Mouse (Mus musculus) heart, postnatal 0 days (tissue): ENCODE measurements around the gene Wdr66. TPM values are rescaled to one million over a fixed set of nuclear protein-coding genes. Genes with fewer than 3 reads are reported as not detected.
A peak's percentile ranks its signal among the peaks of the same experiment; 100 is the strongest.

Experiments used
- ATAC-seq: fragments of 200-750 bp; cut with Nextera tagmentation; 2 replicates; pipeline ENCODE4 v1.8.0; 2017; ENCODE audit warnings: low read depth, moderate number of reproducible peaks, moderate library complexity; ENCODE audit not compliant: insufficient read depth
- DNase-seq: peaks from one replicate; pipeline ENCODE4 v3.0.0-alpha.2; 2016; ENCODE audit warnings: low spot score
- H3K27ac ChIP-seq: fragments of 300-500 bp; sonication (generic); 2 replicates; pipeline ENCODE4 v1.5.1; 2014; ENCODE audit warnings: low read depth, mild to moderate bottlenecking
- H3K27me3 ChIP-seq: fragments of 300-500 bp; sonication (generic); 2 replicates; pipeline ENCODE4 v1.6.1; 2014; ENCODE audit warnings: low read length, mixed read lengths; ENCODE audit not compliant: control insufficient read depth, insufficient read depth
- H3K36me3 ChIP-seq: fragments of 300-500 bp; sonication (generic); replicated peaks from 2 replicates; pipeline ENCODE4 v1.6.1; 2014; ENCODE audit warnings: low read length, mixed read lengths; ENCODE audit not compliant: control insufficient read depth, insufficient read depth
- H3K4me1 ChIP-seq: fragments of 300-500 bp; sonication (generic); 2 replicates; pipeline ENCODE4 v1.6.1; 2014; ENCODE audit warnings: antibody characterized with exemption; ENCODE audit not compliant: control insufficient read depth, insufficient read depth
- H3K4me2 ChIP-seq: fragments of 300-500 bp; sonication (generic); 2 replicates; pipeline ENCODE4 v1.6.1; 2014; ENCODE audit warnings: low read depth, mild to moderate bottlenecking, low read length, moderate library complexity
- H3K4me3 ChIP-seq: fragments of 300-500 bp; sonication (generic); 2 replicates; pipeline ENCODE4 v1.5.1; 2014; ENCODE audit warnings: low read depth, low read length
- H3K9ac ChIP-seq: fragments of 300-500 bp; sonication (generic); replicated peaks from 2 replicates; pipeline ENCODE4 v1.6.1; 2014; ENCODE audit warnings: low read depth, low read length, mixed read lengths
- H3K9me3 ChIP-seq: fragments of 300-500 bp; sonication (generic); replicated peaks from 2 replicates; pipeline ENCODE4 v1.6.1; 2016; ENCODE audit warnings: low read length; ENCODE audit not compliant: control insufficient read depth
- CTCF ChIP-seq: IDR thresholded peaks from 2 replicates; pipeline ENCODE4 v1.5.1; 2016; ENCODE audit warnings: antibody characterized with exemption, control low read depth, low read depth
- EP300 ChIP-seq: IDR thresholded peaks from 2 replicates; pipeline ENCODE4 v1.6.1; 2016; ENCODE audit warnings: antibody characterized with exemption, low read depth
- WGBS: fragments of 180-500 bp; shearing (Covaris S2); extraction: QIAGEN DNeasy Blood & Tissue Kit; methylation state at CpG from one replicate; pipeline ENCODE4 v1.1.7; 2014; 5-methylcytosine and 5-hydroxymethylcytosine counted together
- polyA plus RNA-seq: library from polyadenylated mRNA; unstranded; fragments of >200 nt; fragmentation: Nextera tagmentation; extraction: Ambion mirVana; gene quantifications from 2 replicates; pipeline ENCODE4 v1.2.1, GENCODE M21; 2015
- total RNA-seq: library from RNA; depleted of rRNA; stranded (reverse); fragments of >200 nt; gene quantifications from 2 replicates; pipeline ENCODE4 v1.2.3, GENCODE M21; 2014; ENCODE audit warnings: low replicate concordance

Wdr66 gene
- total and polyA plus RNA-seq, 2 experiments from 2014 or later = 3.1 to 4.0 TPM

DNA sequence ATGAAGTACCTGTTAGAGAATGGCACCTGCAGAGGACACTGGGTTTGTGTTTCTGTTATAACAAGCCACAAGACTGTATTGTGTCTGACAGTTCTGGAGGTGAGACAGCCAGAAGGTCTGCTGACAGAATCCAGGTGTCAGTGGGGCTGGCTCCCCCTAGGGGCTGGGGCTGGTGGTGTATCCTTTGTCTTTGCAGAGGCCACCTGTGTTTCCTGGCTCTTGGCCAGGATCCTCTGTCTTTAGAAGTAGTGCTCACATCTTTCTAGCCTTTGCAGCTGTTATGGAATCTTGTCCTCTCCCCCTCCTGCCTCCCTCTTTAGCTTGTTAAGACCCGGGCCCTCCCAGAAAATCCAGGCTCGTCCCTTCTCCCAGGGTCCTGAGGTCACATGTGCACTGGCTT lies 16.2 kb upstream of the Wdr66 start:
- Histone ChIP-seq H3K4me1 (peaks cover 5% of the 10 kb centered on the region; the same call in 1 of the 2 replicates), H3K4me3 (no peak overlapping the region), H3K9ac (no peak overlapping the region), H3K36me3 (peaks cover 34% of the 10 kb centered on the region), H3K27ac (no peak overlapping the region), H3K27me3 (no peaks in the 10 kb centered on the region), H3K9me3 (no peaks in the 10 kb centered on the region), H3K4me2 (no peak overlapping the region)
- DNase-seq (peak; percentile 9), ATAC-seq (peak; percentile 55; the same call in 1 of the 2 replicates)
- TF ChIP-seq EP300 (no peak), CTCF (peak; percentile 50)
- whole genome bisulfite sequencing = 20% methylated on average over 2 of the region's 2 CpGs

DNA sequence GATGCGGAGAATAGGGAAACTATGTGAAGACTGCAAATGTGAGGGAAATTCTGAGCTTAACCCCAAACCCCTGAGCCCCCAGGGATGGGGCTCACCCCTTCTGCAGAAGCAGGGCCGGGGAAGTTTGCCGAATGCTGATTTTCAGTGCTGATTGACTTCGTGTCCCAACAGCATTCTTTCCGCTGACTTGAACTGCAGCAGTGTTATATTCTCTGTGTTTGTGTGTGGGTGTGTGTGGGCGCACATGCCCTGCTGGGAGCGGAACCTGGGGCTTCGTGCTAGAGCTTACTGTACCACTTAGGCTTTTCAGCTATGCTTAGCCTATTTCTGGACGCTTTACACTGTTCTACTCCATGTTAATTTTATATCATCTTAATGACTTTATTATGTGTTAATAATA lies 15.5 kb upstream of the Wdr66 start:
- 87% methylated on average over 9 of the region's 9 CpGs for WGBS
- peaks cover 37% of the 10 kb centered on the region for H3K36me3 ChIP-seq
- TF ChIP-seq CTCF (no peak), EP300 (no peak)
- no peak overlapping the region for H3K27ac ChIP-seq
- H3K9ac ChIP-seq = no peak overlapping the region
- no peaks in the 10 kb centered on the region for H3K27me3 ChIP-seq
- H3K4me2 ChIP-seq = no peak overlapping the region
- no peaks in the 10 kb centered on the region for H3K9me3 ChIP-seq
- no peak for DNase-seq
- H3K4me3 ChIP-seq = no peak overlapping the region
- no peak for ATAC-seq
- H3K4me1 ChIP-seq = peaks cover 5% of the 10 kb centered on the region; the same call in 1 of the 2 replicates

DNA sequence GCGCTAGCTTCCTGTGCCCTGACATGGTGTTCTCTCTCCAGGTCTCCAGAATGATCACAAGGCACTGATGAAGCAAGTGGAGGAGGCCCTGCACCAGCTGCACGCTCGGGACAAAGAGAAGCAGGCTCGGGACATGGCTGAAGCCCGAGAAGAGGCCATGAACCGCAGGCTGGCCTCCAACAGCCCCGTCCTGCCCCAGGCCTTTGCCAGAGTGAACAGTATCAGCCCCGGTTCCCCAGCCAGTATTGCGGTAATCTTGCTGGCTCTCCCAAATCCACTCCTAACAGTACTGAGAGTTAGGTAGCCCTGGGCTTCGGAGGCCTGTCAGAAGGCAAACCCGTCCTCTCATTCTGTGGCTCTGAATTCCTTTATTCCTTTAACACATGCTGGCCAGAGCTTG lies 12.4 kb upstream of the Wdr66 start:
- Histone ChIP-seq H3K4me2 (no peak overlapping the region), H3K36me3 (peaks cover 56% of the 10 kb centered on the region), H3K9me3 (no peaks in the 10 kb centered on the region), H3K9ac (no peak overlapping the region), H3K27ac (no peak overlapping the region), H3K27me3 (no peaks in the 10 kb centered on the region), H3K4me1 (no peaks in the 10 kb centered on the region), H3K4me3 (no peak overlapping the region)
- TF ChIP-seq CTCF = no peak
- TF ChIP-seq EP300 = no peak
- DNase-seq = no peak
- ATAC-seq = no peak
- WGBS = 88% methylated on average over 11 of the region's 11 CpGs

- TF ChIP-seq CTCF (peak; percentile 61), EP300 (no peak)
- 30% methylated on average over 4 of the region's 4 CpGs for WGBS
- H3K9ac ChIP-seq = no peak overlapping the region
- H3K9me3 ChIP-seq = no peaks in the 10 kb centered on the region
- ATAC-seq (peak; percentile 63), DNase-seq (peak; percentile 46)
- H3K27me3 ChIP-seq = no peaks in the 10 kb centered on the region
- no peak overlapping the region for H3K4me2 ChIP-seq
- no peak overlapping the region for H3K4me3 ChIP-seq
- H3K36me3 ChIP-seq = peaks cover 37% of the 10 kb centered on the region
- H3K4me1 ChIP-seq = no peaks in the 10 kb centered on the region
- H3K27ac ChIP-seq = no peak overlapping the region
These were observed 6.4 kb upstream of the Wdr66 start for GRCm38 (mm10) chr5:123245518-123245917.

GRCm38 (mm10) chr5:123251390-123251789 lies 512 bp upstream of the Wdr66 start:
- 63% methylated on average over 8 of the region's 8 CpGs for WGBS
- H3K9me3 ChIP-seq = no peaks in the 10 kb centered on the region
- ATAC-seq = no peak
- no peak overlapping the region for H3K4me3 ChIP-seq
- H3K27ac ChIP-seq = no peak overlapping the region
- peaks cover 9% of the 10 kb centered on the region; the same call in 1 of the 2 replicates for H3K36me3 ChIP-seq
- DNase-seq = no peak
- no peaks in the 10 kb centered on the region for H3K27me3 ChIP-seq
- H3K9ac ChIP-seq = no peak overlapping the region
- no peak overlapping the region for H3K4me2 ChIP-seq
- H3K4me1 ChIP-seq = no peaks in the 10 kb centered on the region
- TF ChIP-seq EP300 (no peak), CTCF (no peak)
